Mouse (Mus musculus): ENCODE measurements at regions not wholly inside any gene's neighbourhood (a gene's known extent, or its start where the extent isn't known, plus 50 kb on each side); places are given as distances from the start of the nearest gene placed in this dataset.
A peak's percentile ranks its signal among the peaks of the same experiment; 100 is the strongest.

DNA sequence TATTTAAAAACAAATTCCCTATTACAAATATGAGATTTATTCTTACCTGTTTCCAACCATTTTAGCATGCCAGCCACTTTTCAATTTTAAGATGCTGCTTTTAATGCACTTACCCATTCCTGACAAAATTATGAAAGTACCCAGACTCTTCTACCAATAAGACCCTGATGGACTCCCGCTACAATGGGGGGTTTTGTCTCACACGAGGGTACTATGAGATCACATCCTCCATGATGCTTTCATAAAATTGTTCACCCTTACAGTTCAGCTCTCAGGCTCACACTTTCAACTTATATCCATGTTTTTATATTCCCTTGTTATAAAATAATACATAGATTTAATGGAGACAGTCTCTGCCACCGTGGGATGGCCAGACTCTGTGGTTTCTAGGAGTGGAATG lies 68.1 kb upstream of the Adamts18 start:
- ATAC-seq (replicated peaks; ENCODE audit: poor library complexity, severe bottlenecking) = no peak

GRCm38 (mm10) chr8:113917197-113917596 lies 68.7 kb upstream of the Adamts18 start:
- no peak for ATAC-seq (replicated peaks; ENCODE audit: poor library complexity, severe bottlenecking)

DNA sequence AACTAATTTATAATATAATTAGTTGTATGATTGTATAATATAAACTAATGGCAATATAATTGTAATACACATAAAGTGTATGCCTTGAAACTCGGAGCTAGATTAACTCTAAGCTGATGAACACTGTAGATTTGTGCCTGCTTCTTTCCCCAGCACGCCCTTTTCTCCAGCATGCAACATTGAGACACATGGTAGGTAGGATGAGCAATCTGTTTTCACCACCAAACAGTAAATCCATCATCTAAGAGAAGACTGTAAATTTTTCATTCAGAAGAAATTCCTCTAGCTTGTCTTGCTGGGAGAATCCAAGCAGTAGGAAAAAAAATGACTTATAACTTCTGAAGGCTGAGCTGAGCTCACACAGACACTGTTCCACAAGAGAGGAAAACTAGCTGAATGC lies 71.8 kb upstream of the Adamts18 start:
- no peak for ATAC-seq (replicated peaks; ENCODE audit: poor library complexity, severe bottlenecking)

DNA sequence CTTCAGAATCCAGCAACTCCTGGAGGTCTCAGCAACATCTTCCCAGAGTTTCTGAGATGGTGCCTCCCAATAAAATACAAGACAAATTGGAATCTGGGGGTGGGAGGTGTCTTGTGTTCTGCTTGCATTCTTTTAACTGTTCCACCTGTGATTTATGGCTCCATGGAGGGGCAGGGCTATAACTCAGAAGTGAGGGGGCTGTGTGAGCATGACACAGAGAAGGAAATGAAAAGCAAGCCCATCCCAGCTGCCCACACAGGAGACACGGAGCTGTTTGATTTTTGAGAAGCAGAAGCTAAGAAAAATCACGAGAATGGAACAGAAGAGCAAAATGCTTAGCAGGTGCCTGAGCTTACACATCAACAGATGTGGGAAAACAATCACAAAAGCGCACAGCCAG lies 74.8 kb upstream of the Adamts18 start:
- no peak for ATAC-seq (replicated peaks; ENCODE audit: poor library complexity, severe bottlenecking)

DNA sequence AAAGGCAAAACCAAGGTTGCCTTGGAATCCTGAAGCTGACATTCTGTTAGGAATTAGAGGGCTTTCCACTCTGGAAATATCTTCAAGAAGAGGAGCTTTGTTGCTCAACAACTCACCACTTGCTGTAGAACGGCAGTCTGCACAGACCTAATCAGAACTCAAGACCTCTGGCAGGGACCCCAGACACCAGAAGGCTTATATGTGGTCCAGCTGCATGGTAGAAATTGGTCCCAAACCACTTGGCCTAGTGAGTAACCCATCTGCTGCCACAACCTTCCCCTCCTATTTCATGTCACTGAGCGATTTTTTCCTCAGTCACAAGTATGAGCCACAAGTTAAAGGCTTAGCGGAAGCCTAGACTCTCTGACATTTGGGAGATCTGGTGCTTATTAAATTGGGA lies 105.2 kb upstream of the Adamts18 start:
- no peak for ATAC-seq (replicated peaks; ENCODE audit: poor library complexity, severe bottlenecking)

GRCm38 (mm10) chr8:113956439-113957043 lies 108.0 kb upstream of the Adamts18 start:
- no peak for ATAC-seq (replicated peaks; ENCODE audit: poor library complexity, severe bottlenecking)

DNA sequence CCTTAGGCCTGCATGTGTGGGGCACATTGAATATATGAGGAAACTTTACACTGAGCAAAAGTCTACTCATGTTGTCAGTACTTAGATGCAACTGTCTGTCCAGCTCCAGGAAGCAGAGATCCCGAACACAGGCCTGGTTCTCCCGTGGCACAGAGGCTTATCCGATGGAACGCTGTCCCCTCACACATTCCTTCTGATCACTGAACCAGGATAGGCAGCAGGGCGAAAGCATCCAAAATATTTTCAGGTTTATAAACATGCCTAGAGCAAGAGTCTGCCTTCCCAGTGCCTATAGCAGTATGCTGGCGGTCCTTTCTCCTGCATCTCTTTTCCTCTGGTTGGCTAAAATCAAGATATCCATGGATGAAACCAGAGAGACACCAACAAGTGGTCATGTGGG lies 109.3 kb upstream of the Adamts18 start:
- ATAC-seq (replicated peaks; ENCODE audit: poor library complexity, severe bottlenecking) = no peak

DNA sequence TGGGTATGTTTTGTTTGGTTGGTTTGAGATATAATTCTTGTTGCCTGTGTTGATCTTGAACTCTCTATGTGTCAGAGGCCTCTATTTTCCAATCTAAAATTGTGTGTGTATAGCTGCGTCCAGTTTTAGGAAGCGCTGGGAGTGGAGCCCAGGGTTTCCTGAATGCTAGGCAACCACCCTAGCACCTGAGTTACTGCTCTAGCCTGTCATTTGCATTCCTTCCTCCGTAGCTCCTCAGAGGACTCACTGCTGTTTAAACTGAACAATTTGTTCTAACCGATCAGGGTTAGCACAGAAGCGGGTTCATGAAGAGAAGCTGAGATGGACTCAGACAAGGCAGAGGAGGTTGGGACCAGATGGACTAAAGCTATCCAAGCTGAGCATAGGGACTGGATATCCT lies 127.3 kb upstream of the Adamts18 start:
- no peak for ATAC-seq (replicated peaks; ENCODE audit: poor library complexity, severe bottlenecking)

DNA sequence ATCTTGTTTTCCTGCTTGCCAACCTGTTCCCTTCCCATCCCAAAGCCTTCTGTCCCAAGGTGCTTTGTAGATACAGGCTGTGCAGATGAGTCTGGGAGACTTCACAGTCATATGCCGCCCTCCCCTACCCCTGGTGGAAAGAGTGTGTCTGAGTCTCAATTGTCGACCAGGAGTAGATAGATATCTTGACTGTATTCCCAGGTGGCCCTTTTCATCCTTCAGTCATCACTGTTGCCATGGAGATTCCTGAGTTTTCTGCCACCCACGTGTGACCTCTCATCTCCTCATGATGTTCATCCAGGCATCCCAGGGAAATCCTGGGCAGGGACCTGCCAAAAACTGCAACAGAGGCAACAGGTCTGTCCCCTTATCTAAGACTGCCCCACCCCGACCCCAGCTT lies 128.1 kb upstream of the Adamts18 start:
- no peak for ATAC-seq (replicated peaks; ENCODE audit: poor library complexity, severe bottlenecking)

DNA sequence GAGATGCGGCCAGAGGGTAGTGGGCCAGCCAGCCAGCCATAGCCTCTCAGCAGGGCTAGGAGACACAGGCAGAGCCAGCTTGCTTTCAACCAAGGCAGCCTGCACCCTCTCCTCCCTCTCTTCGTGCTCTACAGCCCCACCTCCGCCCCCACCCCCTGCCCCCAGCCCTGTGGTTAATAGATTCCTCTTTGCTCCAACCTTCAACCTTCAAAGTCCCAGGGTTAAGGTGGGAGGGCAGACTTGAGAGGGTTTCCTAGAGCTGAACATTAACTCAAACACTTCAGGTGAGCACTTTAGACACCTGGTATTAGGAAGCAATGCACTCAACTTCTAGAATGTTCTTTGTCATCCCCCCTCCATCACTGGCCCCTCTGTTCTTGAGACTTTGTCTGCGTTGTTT lies 128.5 kb upstream of the Adamts18 start:
- no peak for ATAC-seq (replicated peaks; ENCODE audit: poor library complexity, severe bottlenecking)

DNA sequence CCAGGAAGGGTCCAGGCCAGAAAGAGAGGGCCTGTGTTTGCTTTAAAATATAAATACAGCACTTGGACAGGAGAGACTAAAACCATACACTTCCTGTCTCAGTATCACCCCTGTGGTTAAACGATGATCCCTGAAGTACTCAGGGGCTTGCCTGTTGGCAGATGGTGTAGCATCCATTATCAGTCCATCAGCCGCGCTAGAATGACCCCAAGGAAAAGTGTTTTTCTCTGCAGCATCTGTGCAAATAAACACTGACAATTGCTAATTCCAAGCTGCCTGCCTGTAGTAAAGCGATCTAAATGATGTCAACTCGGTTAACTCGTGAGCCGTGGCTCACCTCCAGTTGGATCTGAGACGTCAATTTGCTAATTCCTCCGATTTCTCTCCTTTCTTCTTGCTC lies 130.4 kb upstream of the Adamts18 start:
- no peak for ATAC-seq (replicated peaks; ENCODE audit: poor library complexity, severe bottlenecking)

DNA sequence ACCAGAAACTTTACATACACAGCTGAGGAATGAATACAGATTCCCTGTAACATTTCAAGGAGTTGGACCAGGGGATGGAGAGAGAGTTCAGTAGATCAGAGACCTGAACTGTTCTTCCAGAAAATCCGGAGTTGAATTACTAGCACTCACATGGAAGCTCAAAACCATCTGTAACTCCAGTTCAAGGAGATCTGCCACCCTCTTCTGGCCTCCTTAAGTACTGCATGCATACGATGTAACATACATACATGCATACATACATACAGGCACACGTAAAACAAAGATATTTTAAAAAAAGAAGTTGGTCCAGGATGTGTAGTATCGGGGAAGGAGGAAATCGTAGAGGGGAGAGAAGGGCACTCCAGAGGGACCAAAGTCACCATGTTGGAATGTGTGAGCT lies 131.3 kb upstream of the Adamts18 start:
- no peak for ATAC-seq (replicated peaks; ENCODE audit: poor library complexity, severe bottlenecking)

DNA sequence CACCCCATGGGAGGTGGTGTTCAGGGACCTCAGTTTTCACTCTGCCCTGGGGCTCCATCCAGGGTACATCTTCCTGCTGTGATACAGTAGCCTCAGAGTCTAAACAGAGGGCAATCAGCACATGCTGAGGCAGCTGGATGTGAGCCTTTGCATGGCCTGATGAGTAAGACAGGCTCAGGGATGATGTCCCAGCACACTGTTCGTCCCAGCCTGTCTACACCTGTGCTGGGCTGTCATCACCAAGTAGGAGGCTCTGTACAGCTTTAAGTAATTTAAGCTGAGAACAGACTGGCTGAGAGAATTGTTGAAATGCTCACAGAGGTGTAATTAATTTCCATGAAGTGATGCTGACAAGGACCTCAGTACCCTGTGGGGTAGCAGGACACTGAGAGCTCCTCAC lies 132.8 kb upstream of the Adamts18 start:
- ATAC-seq (replicated peaks; ENCODE audit: poor library complexity, severe bottlenecking) = no peak

- peak; percentile 73 for ATAC-seq (replicated peaks; ENCODE audit: poor library complexity, severe bottlenecking)
These were observed 136.3 kb upstream of the Adamts18 start for GRCm38 (mm10) chr8:113984845-113985244.

- peak; percentile 79 for ATAC-seq (replicated peaks; ENCODE audit: poor library complexity, severe bottlenecking)
These were observed 136.9 kb upstream of the Adamts18 start for GRCm38 (mm10) chr8:113985471-113985870.

DNA sequence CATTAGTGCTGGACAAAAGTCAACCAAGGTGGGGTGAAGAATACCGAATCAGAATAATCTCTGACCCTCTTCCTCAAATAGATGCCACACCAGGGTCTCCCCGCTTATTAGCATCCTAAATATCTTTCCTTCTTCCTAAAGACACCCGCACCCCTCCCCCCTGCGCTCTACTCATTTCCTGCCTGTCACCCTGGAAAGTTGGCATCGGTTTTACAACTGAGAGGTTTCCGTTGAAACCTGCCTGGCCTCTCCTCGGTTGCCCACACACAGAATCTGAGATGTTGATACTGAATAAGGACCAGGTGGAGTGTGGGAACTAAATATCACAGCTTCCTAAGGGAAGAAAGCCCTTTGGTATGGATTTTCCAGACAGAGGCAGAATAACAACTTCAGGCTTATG lies 137.4 kb upstream of the Adamts18 start:
- no peak for ATAC-seq (replicated peaks; ENCODE audit: poor library complexity, severe bottlenecking)

GRCm38 (mm10) chr8:113990718-113991117 lies 142.2 kb upstream of the Adamts18 start:
- no peak for ATAC-seq (replicated peaks; ENCODE audit: poor library complexity, severe bottlenecking)

DNA sequence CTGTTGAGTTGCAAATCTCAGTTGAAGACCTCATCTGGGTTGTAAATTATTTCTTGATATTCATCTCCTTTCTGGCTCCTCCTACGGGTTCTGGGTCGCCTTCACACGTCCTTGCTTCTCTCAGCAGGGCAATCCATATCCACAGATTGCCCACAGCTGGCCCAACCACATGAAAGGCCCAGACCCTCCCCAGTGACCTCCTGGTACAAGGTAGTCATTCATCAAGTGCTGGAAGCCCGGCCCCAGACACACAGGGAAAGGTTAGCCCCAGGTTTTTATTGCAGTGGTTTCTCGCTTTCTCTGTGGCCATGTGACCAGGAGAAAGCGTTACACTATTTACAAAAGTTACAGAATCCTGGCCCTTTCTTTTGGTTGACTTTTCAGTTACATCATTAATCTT lies 134.5 kb upstream of the Nudt7 start:
- ATAC-seq (replicated peaks; ENCODE audit: poor library complexity, severe bottlenecking) = no peak

DNA sequence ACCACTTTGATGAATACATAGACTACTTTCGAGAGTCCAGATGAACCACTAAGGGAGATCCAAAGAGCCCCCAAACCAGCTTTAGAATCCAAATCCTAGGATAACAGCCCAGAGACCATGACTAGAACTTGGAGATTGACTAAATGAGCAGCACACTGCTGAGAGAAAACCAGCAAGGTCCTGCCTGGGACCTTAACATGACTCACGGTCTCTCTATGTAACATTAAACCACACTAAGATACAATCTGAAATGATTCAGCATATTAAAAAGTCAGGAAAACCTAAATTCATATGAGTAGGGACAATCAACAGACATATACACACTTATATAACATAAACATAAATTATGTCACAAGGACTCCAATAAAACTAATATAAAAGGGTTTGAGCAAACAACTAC lies 131.7 kb upstream of the Nudt7 start:
- ATAC-seq (replicated peaks; ENCODE audit: poor library complexity, severe bottlenecking) = no peak

- no peak for ATAC-seq (replicated peaks; ENCODE audit: poor library complexity, severe bottlenecking)
These were observed 128.9 kb upstream of the Nudt7 start for GRCm38 (mm10) chr8:114004436-114004835.

DNA sequence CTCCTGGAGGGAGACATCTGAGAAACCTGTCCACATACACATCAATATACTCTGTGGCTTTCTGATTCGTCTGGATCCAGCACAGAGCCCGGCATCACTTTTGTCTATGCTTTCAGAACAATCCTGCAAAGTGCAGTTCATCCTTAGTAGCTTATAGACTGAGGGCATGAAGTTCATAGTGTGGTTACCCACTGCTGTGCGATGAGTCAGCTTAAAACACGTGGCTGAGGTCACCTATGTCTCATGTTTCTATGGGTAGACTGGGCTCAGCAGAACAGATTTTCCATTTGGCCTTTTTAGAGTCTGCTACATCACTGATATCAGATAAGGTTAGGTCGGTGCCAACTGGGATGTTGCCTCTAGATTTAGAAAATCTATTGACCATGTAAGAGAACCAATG lies 126.8 kb upstream of the Nudt7 start:
- no peak for ATAC-seq (replicated peaks; ENCODE audit: poor library complexity, severe bottlenecking)

GRCm38 (mm10) chr8:114007103-114007502 lies 126.3 kb upstream of the Nudt7 start:
- no peak for ATAC-seq (replicated peaks; ENCODE audit: poor library complexity, severe bottlenecking)

DNA sequence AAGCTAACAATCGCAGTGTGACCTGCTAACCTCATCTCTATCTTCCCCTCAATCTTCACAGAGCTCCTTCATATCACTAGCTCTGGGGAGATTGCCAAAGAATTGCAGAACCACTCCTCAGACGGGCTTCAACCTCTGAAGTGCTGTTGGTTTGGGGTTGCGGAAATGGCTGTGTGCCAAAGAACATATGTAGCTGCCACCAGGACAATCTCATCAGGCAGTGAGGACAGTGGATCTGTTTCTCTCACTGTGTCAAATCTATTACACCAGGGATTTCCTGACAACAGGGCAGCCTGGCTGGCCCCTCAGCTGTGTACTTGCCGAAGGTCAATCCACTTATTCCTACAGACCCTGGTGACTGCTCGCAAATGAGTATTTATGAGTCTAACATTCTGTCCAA lies 115.0 kb upstream of the Nudt7 start:
- peak; percentile 79 for ATAC-seq (replicated peaks; ENCODE audit: poor library complexity, severe bottlenecking)
